Mouse (Mus musculus): ENCODE data around the gene Cdc25b.

GRCm38 (mm10) chr2:131222562-131222961 is 35.8 kb downstream of the Cdc25b start:
- TF ChIP-seq CHD2 (IDR thresholded peaks at IDR 0.05; ENCODE audit: low read length) = no peak
- no peak for TF ChIP-seq POLR2A (IDR thresholded peaks at IDR 0.05; ENCODE audit: low read depth, low read length)
- no peak for TF ChIP-seq CTCF (conservative IDR thresholded peaks at IDR 0.05 in 1 of 2, IDR thresholded peaks at IDR 0.05 in 1 of 2; ENCODE audit: low read depth in 2 of 2, low read length in 2 of 2)
- TF ChIP-seq ZC3H11A (IDR thresholded peaks at IDR 0.05; ENCODE audit: low read depth, low read length) = no peak
